8 mouse cellular contexts compared by ENCODE assay signal in the genomic region with DNA sequence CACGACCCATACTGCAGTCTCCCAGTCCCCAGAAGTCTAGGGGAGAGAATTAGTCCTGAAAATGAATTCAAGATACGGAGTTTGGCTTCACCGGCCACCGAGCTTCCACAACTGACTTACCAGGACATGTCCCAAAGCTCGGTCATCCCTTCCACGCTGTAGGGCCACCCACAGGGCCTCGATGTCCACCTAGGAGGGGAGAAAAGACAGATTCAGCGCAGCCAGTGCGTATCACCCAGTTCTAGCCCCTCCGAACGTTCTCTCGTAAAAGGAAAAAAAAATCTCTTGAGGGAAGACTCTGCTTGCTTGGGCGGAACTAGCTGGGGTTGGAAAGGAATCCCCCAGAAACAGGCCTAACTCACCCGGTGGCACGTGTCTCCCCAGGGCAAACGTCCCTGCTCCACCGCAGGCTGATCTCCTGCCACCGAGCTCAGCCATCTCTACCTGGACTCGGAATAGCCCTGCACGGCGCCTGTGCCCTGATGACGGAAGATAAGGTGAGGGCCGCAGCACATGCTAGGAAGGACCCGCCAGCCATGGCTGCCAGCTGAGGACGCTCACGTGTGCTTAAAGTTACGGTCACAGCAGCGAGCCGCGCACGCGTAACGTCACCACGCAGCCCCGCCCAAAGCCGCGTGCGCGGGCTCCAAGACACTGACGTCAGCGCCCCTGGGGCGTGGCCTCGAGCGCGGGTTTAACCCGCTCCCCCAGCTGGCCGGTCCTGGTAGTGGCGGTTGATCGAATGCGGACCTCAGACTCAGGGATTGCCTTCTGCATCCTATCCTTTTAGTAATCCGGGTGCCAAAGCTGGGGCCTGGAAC. TPM values are rescaled to one million over a fixed set of nuclear protein-coding genes. Genes with fewer than 3 reads are reported as not detected.
DNase-seq lines count a peak whose midpoint lies in the region; ATAC-seq lines count a peak whose summit lies in the region.

No protein-coding gene starts in this region.

- peak; percentile 100 for DNase-seq in CD4-positive, CD25-positive, alpha-beta regulatory T cell, adult 2 months (ENCODE audit: low read depth, low spot score)
- peak; percentile 46 for DNase-seq in fat pad, adult 2 months (ENCODE audit: extremely low read depth, low read depth, low spot score)
- DNase-seq in kidney, postnatal 14 days, result peak; percentile 99
- DNase-seq in liver, embryonic 13.5 days, result peak; percentile 96
- peak; percentile 99 for DNase-seq in neural tube, embryonic 10.5 days (ENCODE audit: extremely low spot score, low spot score)

- ATAC-seq in heart, embryonic 14.5 days (ENCODE audit: insufficient number of reproducible peaks, insufficient read depth, low FRiP score, low read depth), result peak; percentile 95
- ATAC-seq in liver, embryonic 13.5 days (ENCODE audit: low read depth), result peak; percentile 94
- peak; percentile 97 for ATAC-seq in stomach, embryonic 16.5 days (ENCODE audit: insufficient read depth, low FRiP score)

- H3K4me1 ChIP-seq in brown adipose tissue, adult 24 weeks (ENCODE audit: control insufficient read depth, insufficient read depth, insufficient read length, low read length), result no peaks in the 10 kb centered on the region; the same call in 1 of the 2 replicates
- peaks cover 5 to 10% of the 10 kb centered on the region in 2 experiments for H3K4me1 ChIP-seq in heart, embryonic 14.5 days (ENCODE audit: control insufficient read depth in 2 of 2, insufficient read depth in 2 of 2, low read length in 2 of 2)
- H3K4me1 ChIP-seq in liver, embryonic 13.5 days (replicated peaks), result peaks cover 39% of the 10 kb centered on the region
- peaks cover 10% of the 10 kb centered on the region for H3K4me1 ChIP-seq in stomach, embryonic 16.5 days (ENCODE audit: control insufficient read depth, insufficient read depth, low read length)

- peak overlapping the region; percentile 87 for H3K9ac ChIP-seq in heart, embryonic 14.5 days (ENCODE audit: low read length)
- peak overlapping the region; percentile 84 for H3K9ac ChIP-seq in liver, embryonic 13.5 days
- peak overlapping the region; percentile 92 for H3K9ac ChIP-seq in stomach, embryonic 16.5 days (ENCODE audit: low read length)

- H3K27me3 ChIP-seq in heart, embryonic 14.5 days (ENCODE audit: control insufficient read depth, insufficient read depth, low read length), result no peaks in the 10 kb centered on the region
- H3K27me3 ChIP-seq in liver, embryonic 13.5 days, result no peaks in the 10 kb centered on the region
- no peaks in the 10 kb centered on the region for H3K27me3 ChIP-seq in stomach, embryonic 16.5 days (ENCODE audit: control insufficient read depth, insufficient read depth, low read length)

- under 1% methylated on average over 51 of the region's 51 CpGs for WGBS in heart, embryonic 14.5 days
- WGBS in liver, embryonic 13.5 days (ENCODE audit: insufficient replicate concordance), result under 1% methylated on average over 51 of the region's 51 CpGs
- under 1% methylated on average over 51 of the region's 51 CpGs for WGBS in stomach, embryonic 16.5 days

- H3K27ac ChIP-seq in brown adipose tissue, adult 24 weeks (replicated peaks; ENCODE audit: low read depth, low read length), result peak overlapping the region; percentile 81
- peak overlapping the region; percentile 93 for H3K27ac ChIP-seq in heart, embryonic 14.5 days (replicated peaks in 1 of 2; ENCODE audit: control insufficient read depth in 1 of 2, insufficient read depth in 1 of 2, low read depth in 2 of 2, low read length in 2 of 2)
- H3K27ac ChIP-seq in liver, embryonic 13.5 days, result peak overlapping the region; percentile 83
- H3K27ac ChIP-seq in stomach, embryonic 16.5 days (ENCODE audit: low read length), result peak overlapping the region; percentile 89

- H3K4me2 ChIP-seq in heart, embryonic 14.5 days (ENCODE audit: low read length), result peak overlapping the region; percentile 90
- H3K4me2 ChIP-seq in liver, embryonic 13.5 days, result peak overlapping the region; percentile 85
- peak overlapping the region; percentile 83 for H3K4me2 ChIP-seq in stomach, embryonic 16.5 days (ENCODE audit: low read depth, low read length)

- peaks cover 35% of the 10 kb centered on the region for H3K36me3 ChIP-seq in heart, embryonic 14.5 days (ENCODE audit: control insufficient read depth, insufficient read depth, low read length)
- H3K36me3 ChIP-seq in liver, embryonic 13.5 days, result peaks cover 30% of the 10 kb centered on the region
- H3K36me3 ChIP-seq in stomach, embryonic 16.5 days (ENCODE audit: control insufficient read depth, insufficient read depth, low read length), result peaks cover 31% of the 10 kb centered on the region

- peak overlapping the region; percentile 73 for H3K4me3 ChIP-seq in brown adipose tissue, adult 24 weeks (ENCODE audit: insufficient read depth, low read depth, low read length)
- H3K4me3 ChIP-seq in heart, embryonic 14.5 days (ENCODE audit: control insufficient read depth in 1 of 2, insufficient read depth in 1 of 2, low read depth in 1 of 2, low read length in 2 of 2), result peak overlapping the region; percentile 59 to 66
- H3K4me3 ChIP-seq in liver, embryonic 13.5 days (replicated peaks), result peak overlapping the region; percentile 73
- H3K4me3 ChIP-seq in stomach, embryonic 16.5 days (replicated peaks; ENCODE audit: low read length), result peak overlapping the region; percentile 78

- no peaks in the 10 kb centered on the region for H3K9me3 ChIP-seq in heart, embryonic 14.5 days (ENCODE audit: control insufficient read depth, low read length)
- 0 out of 2 replicates have a peak, but pooled peaks cover 2% of the 10 kb centered on the region for H3K9me3 ChIP-seq in liver, embryonic 13.5 days (replicated peaks)
- no peaks in the 10 kb centered on the region for H3K9me3 ChIP-seq in stomach, embryonic 16.5 days (replicated peaks; ENCODE audit: control insufficient read depth, low read length)

RNA-seq across cellular contexts. Expression of a gene that starts 7.6 kb away (rescaled TPM):
- 0.71 and 2.9 TPM in 2 replicates for polyA plus RNA-seq in brown adipose tissue, adult 24 weeks (2012; ENCODE audit: insufficient read depth, insufficient read length, missing spikeins)
- 0.59 and 0.77 TPM in 2 replicates for polyA plus RNA-seq in heart, embryonic 14.5 days (2014; fragmentation: Nextera tagmentation; extraction: Ambion mirVana)
- polyA plus RNA-seq in liver, embryonic 13.5 days (2015; fragmentation: Nextera tagmentation; extraction: Ambion mirVana), result 4.7 and 5.3 TPM in 2 replicates
- polyA plus RNA-seq in stomach, embryonic 16.5 days (2015; fragmentation: Nextera tagmentation; extraction: Ambion mirVana), result 3.5 and 3.9 TPM in 2 replicates

RNA-seq across cellular contexts. Expression of a gene that starts 18.3 kb away (rescaled TPM):
- 26.2 and 29.6 TPM in 2 replicates for polyA plus RNA-seq in brown adipose tissue, adult 24 weeks (2012; ENCODE audit: insufficient read depth, insufficient read length, missing spikeins)
- 52.9 and 56.5 TPM in 2 replicates for polyA plus RNA-seq in heart, embryonic 14.5 days (2014; fragmentation: Nextera tagmentation; extraction: Ambion mirVana)
- polyA plus RNA-seq in liver, embryonic 13.5 days (2015; fragmentation: Nextera tagmentation; extraction: Ambion mirVana), result 45.8 and 46.1 TPM in 2 replicates
- 64.9 and 66.5 TPM in 2 replicates for polyA plus RNA-seq in stomach, embryonic 16.5 days (2015; fragmentation: Nextera tagmentation; extraction: Ambion mirVana)

RNA-seq across cellular contexts. Expression of a gene that starts 52.7 kb away (rescaled TPM):
- polyA plus RNA-seq in brown adipose tissue, adult 24 weeks (2012; ENCODE audit: insufficient read depth, insufficient read length, missing spikeins), result 25.2 and 39.9 TPM in 2 replicates
- polyA plus RNA-seq in heart, embryonic 14.5 days (2014; fragmentation: Nextera tagmentation; extraction: Ambion mirVana), result 21.8 and 24.3 TPM in 2 replicates
- 11.1 and 12.6 TPM in 2 replicates for polyA plus RNA-seq in liver, embryonic 13.5 days (2015; fragmentation: Nextera tagmentation; extraction: Ambion mirVana)
- 30.9 and 31.0 TPM in 2 replicates for polyA plus RNA-seq in stomach, embryonic 16.5 days (2015; fragmentation: Nextera tagmentation; extraction: Ambion mirVana)

Comparison
In these comparisons a context has a peak if more than half of its experiments do, and no peak if none do; other contexts are left out.
1. Peak in every context shown above with its lines: DNase-seq, ATAC-seq, H3K4me3 ChIP-seq and H3K27ac ChIP-seq.
2. DNase-seq: peak in every context shown above with its lines; median percentile 100 in CD4-positive, CD25-positive, alpha-beta regulatory T cell, adult 2 months; 99 in kidney, postnatal 14 days; 99 in neural tube, embryonic 10.5 days; 96 in liver, embryonic 13.5 days; 46 in fat pad, adult 2 months.